Mouse (Mus musculus) heart, embryonic 11.5 days (tissue): Measurements from ENCODE around the gene Abhd14b. TPM values are rescaled to one million over a fixed set of nuclear protein-coding genes. Genes with fewer than 3 reads are reported as not detected.

ENCODE experiments used
- ATAC-seq: fragments of 200-750 bp; cut with Nextera tagmentation; replicated peaks from 2 replicates; pipeline ENCODE4 v1.8.0; 2017; ENCODE audit warnings: moderate library complexity; ENCODE audit not compliant: insufficient number of reproducible peaks, low FRiP score, low TSS enrichment
- H3K27ac ChIP-seq: fragments of 300-500 bp; sonication (generic); 2 replicates; pipeline ENCODE4 v1.5.1; 2014; ENCODE audit warnings: mild to moderate bottlenecking, low read depth, low read length
- H3K27me3 ChIP-seq: fragments of 300-500 bp; sonication (generic); 2 replicates; pipeline ENCODE4 v1.6.1; 2014; ENCODE audit warnings: mild to moderate bottlenecking, low read length, mixed read lengths; ENCODE audit not compliant: control insufficient read depth, insufficient read depth
- H3K36me3 ChIP-seq: fragments of 300-500 bp; sonication (generic); 2 replicates; pipeline ENCODE4 v1.6.1; 2014; ENCODE audit warnings: mild to moderate bottlenecking, low read length, moderate library complexity, mixed read lengths; ENCODE audit not compliant: control insufficient read depth, insufficient read depth
- H3K4me1 ChIP-seq: fragments of 300-500 bp; sonication (generic); 2 replicates; pipeline ENCODE4 v1.6.1; 2014; ENCODE audit warnings: low read length; ENCODE audit not compliant: control insufficient read depth, insufficient read depth
- H3K4me2 ChIP-seq: fragments of 300-500 bp; sonication (generic); 2 replicates; pipeline ENCODE4 v1.6.1; 2014; ENCODE audit warnings: mild to moderate bottlenecking, moderate library complexity
- H3K4me3 ChIP-seq: fragments of 300-500 bp; sonication (generic); 2 replicates; pipeline ENCODE4 v1.5.1; 2014; ENCODE audit warnings: low read depth, low read length
- H3K9ac ChIP-seq: fragments of 300-500 bp; sonication (generic); 2 replicates; pipeline ENCODE4 v1.6.1; 2014; ENCODE audit warnings: mild to moderate bottlenecking, low read depth, low read length, moderate library complexity
- H3K9me3 ChIP-seq: fragments of 300-500 bp; sonication (generic); replicated peaks from 2 replicates; pipeline ENCODE4 v1.6.1; 2016; ENCODE audit warnings: low read length; ENCODE audit not compliant: control insufficient read depth
- whole genome bisulfite sequencing: fragments of 180-500 bp; shearing (Covaris S2); extraction: QIAGEN DNeasy Blood & Tissue Kit; methylation state at CpG from one replicate; pipeline ENCODE4 v1.1.7; 2014; ENCODE audit not compliant: insufficient replicate concordance; 5-methylcytosine and 5-hydroxymethylcytosine counted together
- polyA plus RNA-seq: library from polyadenylated mRNA; unstranded; fragments of >200 nt; fragmentation: Nextera tagmentation; extraction: Ambion mirVana; gene quantifications from 2 replicates; pipeline ENCODE4 v1.2.1, GENCODE M21; 2014

The Abhd14b gene
- polyA plus RNA-seq, 1 experiment from 2014 or later, result 5.0 TPM

DNA sequence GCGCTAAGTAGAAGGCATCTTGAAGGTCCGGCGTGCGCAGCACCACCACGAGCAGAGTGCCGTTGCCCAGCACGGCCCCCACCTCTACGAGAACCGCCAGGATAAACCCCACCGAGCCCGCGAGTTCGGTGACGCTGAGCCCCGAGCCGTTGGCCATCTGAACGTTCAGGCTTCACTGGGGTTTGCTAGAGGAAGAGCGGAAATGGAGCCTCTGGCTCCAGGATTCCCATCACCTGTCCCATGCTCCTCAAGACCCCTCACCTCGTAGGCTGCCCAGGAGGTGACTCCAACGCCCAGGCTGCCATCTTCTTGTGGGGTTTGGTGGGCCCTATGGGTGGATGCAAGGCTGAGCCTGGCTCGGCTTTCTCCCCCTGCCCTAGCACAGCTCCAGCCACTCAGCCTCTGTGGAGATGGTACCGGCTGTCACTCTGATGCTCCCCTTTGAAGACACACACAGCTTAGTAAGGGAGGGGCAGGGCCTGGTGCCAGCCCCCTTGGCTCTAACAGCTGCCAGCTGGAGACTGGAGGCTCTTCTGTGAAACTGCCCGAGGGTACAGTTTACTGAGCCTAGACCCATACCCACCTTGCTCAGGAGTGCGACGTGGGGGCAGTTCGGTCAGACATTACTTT lies 18.4 kb downstream of the Abhd14b start, which contains the start of gene Gpr62:
Gene Gpr62 (minus strand): TSS at position 368 of the 630 bp plus-strand sequence.
- peaks cover 12% of the 10 kb centered on the region for H3K4me1 ChIP-seq
- H3K9ac ChIP-seq, result peak within 1 kb of the TSS; percentile 73
- H3K27ac ChIP-seq, result 0 out of 2 replicates have a peak within 1 kb of the TSS, but pooled peaks have one; percentile 10
- no peaks in the 10 kb centered on the region for H3K9me3 ChIP-seq
- WGBS, result 35% methylated on average over 26 of the region's 26 CpGs
- ATAC-seq, result no peak
- H3K4me3 ChIP-seq, result peak within 1 kb of the TSS; percentile 57
- peak within 1 kb of the TSS; percentile 94 for H3K4me2 ChIP-seq
- peaks cover 4% of the 10 kb centered on the region for H3K36me3 ChIP-seq
- H3K27me3 ChIP-seq, result peaks cover 11% of the 10 kb centered on the region

DNA sequence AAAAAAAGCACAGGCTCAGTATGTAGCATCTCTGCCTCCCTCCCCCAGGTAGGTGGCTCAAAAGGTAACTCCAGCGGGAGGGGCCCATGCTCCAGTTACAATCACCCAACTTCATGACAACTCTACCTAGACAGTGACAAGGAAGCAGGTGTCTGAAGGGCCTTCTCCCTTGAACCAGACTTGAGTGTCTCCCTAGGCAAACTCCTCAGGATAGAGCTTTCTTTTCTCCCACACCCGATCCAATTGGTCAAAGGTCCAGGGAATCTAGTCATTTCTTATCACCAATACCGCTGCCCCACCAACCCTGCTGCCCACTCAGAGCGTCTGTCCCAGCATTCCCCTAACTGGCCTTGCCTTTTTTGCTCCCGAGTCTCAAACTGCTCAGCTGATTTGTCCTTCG lies 19.5 kb downstream of the Abhd14b start:
- Histone ChIP-seq H3K27me3 (peaks cover 11% of the 10 kb centered on the region), H3K9me3 (no peaks in the 10 kb centered on the region), H3K36me3 (peaks cover 4% of the 10 kb centered on the region), H3K4me2 (no peak overlapping the region), H3K9ac (no peak overlapping the region), H3K4me1 (peaks cover 14% of the 10 kb centered on the region), H3K27ac (no peak overlapping the region), H3K4me3 (no peak overlapping the region)
- no peak for ATAC-seq
- WGBS, result 78% methylated on average over 6 of the region's 6 CpGs

DNA sequence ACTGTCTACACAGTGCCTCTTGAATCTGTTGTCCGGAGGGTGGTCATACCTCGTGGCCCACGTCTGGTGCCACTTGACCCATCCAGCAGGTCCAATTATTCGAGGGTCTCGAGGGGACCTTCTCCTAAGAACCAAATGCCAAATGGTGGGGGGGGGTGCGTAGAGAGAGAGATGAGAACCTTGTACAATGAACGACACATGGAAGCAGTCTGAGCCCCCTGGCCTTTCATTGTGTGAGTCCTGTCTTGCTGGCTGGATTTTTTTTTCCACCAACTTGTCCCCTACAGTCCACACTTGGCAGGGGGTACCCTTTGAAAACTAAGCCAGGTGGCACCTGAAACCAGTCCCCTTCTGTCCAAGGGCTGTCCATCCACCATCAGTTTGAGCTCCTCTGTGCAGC lies 20.5 kb downstream of the Abhd14b start:
- Histone ChIP-seq H3K27me3 (peaks cover 11% of the 10 kb centered on the region), H3K4me1 (peaks cover 22% of the 10 kb centered on the region), H3K27ac (no peak overlapping the region), H3K9ac (no peak overlapping the region), H3K36me3 (peaks cover 4% of the 10 kb centered on the region), H3K4me3 (no peak overlapping the region), H3K4me2 (no peak overlapping the region), H3K9me3 (no peaks in the 10 kb centered on the region)
- WGBS, result 87% methylated on average over 7 of the region's 7 CpGs
- no peak for ATAC-seq

DNA sequence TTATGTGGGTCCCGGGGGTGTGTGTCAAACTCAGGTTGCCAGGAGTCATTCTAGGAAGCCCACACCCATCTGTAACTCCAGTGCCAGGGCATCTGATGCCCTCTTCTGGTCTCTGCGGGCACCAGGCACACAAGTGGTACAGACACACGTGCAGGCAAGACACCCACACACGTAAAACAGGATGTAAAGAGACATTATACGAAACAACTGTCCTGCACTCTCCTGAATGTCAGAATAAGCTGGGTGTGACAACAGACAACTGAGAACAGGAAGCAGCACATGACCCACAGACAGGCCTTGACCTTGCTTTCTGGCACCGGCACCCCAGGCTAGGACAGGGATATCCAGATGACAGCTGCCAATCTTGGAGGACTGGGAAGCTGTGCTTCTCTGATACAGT lies 22.1 kb downstream of the Abhd14b start:
- Histone ChIP-seq H3K4me1 (peaks cover 25% of the 10 kb centered on the region), H3K4me3 (no peak overlapping the region), H3K4me2 (no peak overlapping the region), H3K27ac (no peak overlapping the region), H3K9ac (no peak overlapping the region), H3K9me3 (no peaks in the 10 kb centered on the region), H3K27me3 (peaks cover 6% of the 10 kb centered on the region), H3K36me3 (no peaks in the 10 kb centered on the region)
- no peak for ATAC-seq
- WGBS, result 64% methylated on average over 6 of the region's 6 CpGs

DNA sequence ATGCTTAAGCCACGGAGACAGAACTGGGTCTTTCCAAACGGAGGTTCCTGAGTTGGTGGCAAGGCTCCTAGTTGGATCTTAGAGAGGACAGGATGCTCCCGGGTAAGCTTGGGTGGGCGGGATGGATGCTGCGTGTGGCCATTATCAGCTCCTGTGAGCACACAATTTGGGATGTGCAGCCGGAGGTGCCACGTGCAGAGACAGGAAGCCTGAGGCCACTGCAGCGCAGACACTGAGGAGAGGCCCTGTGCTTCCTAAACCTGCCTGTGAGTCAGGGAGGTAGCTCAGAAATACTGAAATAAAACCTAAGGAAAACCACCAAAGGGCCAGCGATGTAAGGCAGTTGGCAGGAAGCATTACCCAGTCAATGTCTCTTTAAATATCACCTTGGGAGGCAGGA lies 22.5 kb downstream of the Abhd14b start:
- H3K36me3 ChIP-seq, result no peaks in the 10 kb centered on the region
- peaks cover 25% of the 10 kb centered on the region for H3K4me1 ChIP-seq
- H3K4me3 ChIP-seq, result no peak overlapping the region
- peaks cover 6% of the 10 kb centered on the region for H3K27me3 ChIP-seq
- H3K9me3 ChIP-seq, result no peaks in the 10 kb centered on the region
- WGBS, result 59% methylated on average over 9 of the region's 9 CpGs
- H3K4me2 ChIP-seq, result no peak overlapping the region
- no peak overlapping the region for H3K27ac ChIP-seq
- no peak overlapping the region for H3K9ac ChIP-seq
- no peak for ATAC-seq

DNA sequence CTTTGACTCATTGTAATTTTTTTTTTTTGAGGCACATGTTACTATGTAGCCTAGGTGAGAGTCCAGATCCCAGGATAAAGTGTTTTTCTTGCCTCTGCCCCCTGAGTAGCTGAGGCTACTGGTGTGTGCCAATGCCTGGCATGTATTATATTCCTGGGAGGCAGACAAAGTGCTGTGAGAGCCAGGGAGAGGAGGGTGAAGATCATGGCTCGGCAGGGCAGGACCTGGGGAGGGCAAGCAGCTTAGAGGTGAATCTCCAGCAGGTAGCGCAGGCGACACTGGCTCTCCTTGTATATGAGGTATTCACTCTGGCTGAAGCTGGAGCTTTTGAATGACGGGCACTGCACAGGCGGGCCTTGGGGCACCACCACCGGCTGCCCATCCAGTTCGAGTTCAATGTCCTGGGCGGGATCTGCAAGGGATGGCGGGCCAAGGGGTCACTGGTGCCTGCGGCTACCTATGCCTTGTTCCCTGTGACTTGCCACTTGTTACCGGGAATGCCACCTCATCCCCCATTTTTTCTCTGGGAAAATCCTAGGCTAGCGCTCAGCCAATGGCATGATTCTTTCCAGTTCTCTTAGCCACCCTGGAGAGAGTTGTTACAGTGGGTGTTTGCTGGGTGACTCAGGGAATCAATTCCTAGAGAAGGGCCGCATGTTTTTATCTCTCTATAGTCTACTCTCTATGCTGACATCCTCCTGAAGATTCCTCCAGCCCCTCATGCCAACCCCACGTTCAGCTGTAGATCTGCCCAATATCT lies 23.9 kb downstream of the Abhd14b start:
- 56% methylated on average over 14 of the region's 14 CpGs for WGBS
- peak overlapping the region; percentile 52 for H3K4me2 ChIP-seq
- H3K9ac ChIP-seq, result no peak overlapping the region

DNA sequence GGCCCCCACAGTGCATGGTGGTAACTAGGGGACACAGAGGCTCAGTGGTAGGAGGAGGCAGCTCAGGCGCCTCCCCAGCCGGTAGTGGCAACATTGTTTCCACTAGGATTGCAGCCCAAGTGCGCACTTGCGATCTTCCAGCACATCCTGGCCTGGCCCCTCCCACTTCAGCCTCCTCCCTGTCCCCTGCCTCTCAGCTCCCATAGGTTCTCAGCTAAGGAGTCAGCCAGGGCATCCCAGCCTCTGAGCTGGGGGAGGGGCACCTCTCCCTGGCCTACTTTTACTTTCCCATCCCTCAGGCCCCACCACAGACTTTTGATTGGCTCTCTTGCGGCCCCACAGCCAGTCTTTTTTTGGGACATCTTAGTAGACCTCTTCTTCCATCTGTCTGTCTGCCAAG lies 24.6 kb downstream of the Abhd14b start:
- H3K27ac ChIP-seq, result no peak overlapping the region

More for the DNA sequence above, 23.9 kb downstream of the Abhd14b start:
- no peak for ATAC-seq
- H3K4me3 ChIP-seq, result 0 out of 2 replicates have a peak overlapping the region, but pooled peaks have one; percentile 15
- H3K4me1 ChIP-seq, result peaks cover 25% of the 10 kb centered on the region
- no peak overlapping the region for H3K27ac ChIP-seq
- H3K36me3 ChIP-seq, result no peaks in the 10 kb centered on the region
- no peaks in the 10 kb centered on the region; the same call in 1 of the 2 replicates for H3K27me3 ChIP-seq
- H3K9me3 ChIP-seq, result no peaks in the 10 kb centered on the region

DNA sequence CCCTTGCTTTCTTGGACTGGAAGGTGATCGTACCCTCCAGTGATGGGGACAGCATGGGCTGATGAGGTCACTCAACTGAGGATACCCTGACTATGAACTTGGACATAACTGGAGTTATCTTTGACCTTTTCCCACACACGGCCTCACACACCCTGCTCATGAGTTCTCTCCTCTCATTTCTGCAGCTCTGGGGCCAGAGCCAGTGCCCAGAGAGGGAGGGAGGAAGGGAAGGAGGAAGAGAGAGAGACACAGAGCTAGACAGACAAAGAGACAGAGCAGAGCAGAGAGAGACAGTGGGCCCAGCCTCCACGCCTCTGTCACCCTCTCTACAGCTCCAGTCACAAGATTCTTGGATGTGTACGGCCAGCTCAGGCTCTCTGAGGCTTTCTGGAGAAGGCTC lies 25.1 kb downstream of the Abhd14b start:
- Histone ChIP-seq H3K36me3 (no peaks in the 10 kb centered on the region), H3K4me3 (no peak overlapping the region), H3K9me3 (no peaks in the 10 kb centered on the region), H3K4me1 (peaks cover 30% of the 10 kb centered on the region), H3K27ac (no peak overlapping the region), H3K9ac (no peak overlapping the region), H3K4me2 (no peak overlapping the region), H3K27me3 (no peaks in the 10 kb centered on the region)
- no peak for ATAC-seq
- WGBS, result 49% methylated on average over 4 of the region's 4 CpGs

More for the DNA sequence above, 24.6 kb downstream of the Abhd14b start:
- Histone ChIP-seq H3K36me3 (no peaks in the 10 kb centered on the region), H3K4me3 (0 out of 2 replicates have a peak overlapping the region, but pooled peaks have one; percentile 15), H3K9ac (no peak overlapping the region), H3K4me1 (peaks cover 30% of the 10 kb centered on the region), H3K9me3 (no peaks in the 10 kb centered on the region), H3K4me2 (peak overlapping the region; percentile 52), H3K27me3 (no peaks in the 10 kb centered on the region; the same call in 1 of the 2 replicates)
- peak; percentile 11; the same call in 1 of the 2 replicates for ATAC-seq
- 10% methylated on average over 5 of the region's 5 CpGs for WGBS
